Mouse (Mus musculus) limb, embryonic 14.5 days (tissue): ENCODE data around the gene Rbm43. TPM values are rescaled to one million over a fixed set of nuclear protein-coding genes. Genes with fewer than 3 reads are reported as not detected.
"Not testable (repeated sequence)": the region's sequence is repeated elsewhere in the genome, so short reads cannot be mapped to it uniquely, and the experiment has no call there.

Experiments
- ATAC-seq: fragments of 200-750 bp; cut with Nextera tagmentation; 2 replicates; pipeline ENCODE4 v1.8.0; 2017; ENCODE audit warnings: low read depth, moderate number of reproducible peaks, moderate TSS enrichment; ENCODE audit not compliant: low FRiP score
- DNase-seq: peaks from one replicate; pipeline ENCODE4 v3.0.0-alpha.2; 2015; ENCODE audit warnings: low spot score
- H3K27ac ChIP-seq: fragments of 300-500 bp; sonication (generic); replicated peaks from 2 replicates; pipeline ENCODE4 v1.5.1; 2014; ENCODE audit warnings: low read depth, mild to moderate bottlenecking, low read length, moderate library complexity, mixed read lengths
- H3K27me3 ChIP-seq: fragments of 300-500 bp; sonication (generic); 2 replicates; pipeline ENCODE4 v1.6.1; 2014; ENCODE audit warnings: low read length, mixed read lengths; ENCODE audit not compliant: control insufficient read depth, insufficient read depth
- H3K36me3 ChIP-seq: fragments of 300-500 bp; sonication (generic); 2 replicates; pipeline ENCODE4 v1.6.1; 2014; ENCODE audit warnings: mild to moderate bottlenecking, low read length, moderate library complexity, mixed read lengths; ENCODE audit not compliant: control insufficient read depth, insufficient read depth
- H3K4me1 ChIP-seq: fragments of 300-500 bp; sonication (generic); 2 replicates; pipeline ENCODE4 v1.6.1; 2014; ENCODE audit warnings: antibody characterized with exemption, low read length, mixed read lengths; ENCODE audit not compliant: control insufficient read depth, insufficient read depth
- H3K4me2 ChIP-seq: fragments of 300-500 bp; sonication (generic); replicated peaks from 2 replicates; pipeline ENCODE4 v1.6.1; 2014; ENCODE audit warnings: low read depth, mild to moderate bottlenecking, low read length, moderate library complexity; ENCODE audit not compliant: severe bottlenecking
- H3K4me3 ChIP-seq: fragments of 300-500 bp; sonication (generic); replicated peaks from 2 replicates; pipeline ENCODE4 v1.5.1; 2014; ENCODE audit warnings: low read length
- H3K9ac ChIP-seq: fragments of 300-500 bp; sonication (generic); 2 replicates; pipeline ENCODE4 v1.6.1; 2014; ENCODE audit warnings: mild to moderate bottlenecking, low read depth, low read length, moderate library complexity; ENCODE audit not compliant: severe bottlenecking
- H3K9me3 ChIP-seq: fragments of 300-500 bp; sonication (generic); 2 replicates; pipeline ENCODE4 v1.6.1; 2016; ENCODE audit warnings: low read length; ENCODE audit not compliant: control insufficient read depth
- POLR2A ChIP-seq: fragments of 200-500 bp; IDR thresholded peaks from 2 replicates; pipeline ENCODE4 v1.8.0; 2012; ENCODE audit warnings: inconsistent platforms, mild to moderate bottlenecking, moderate library complexity, borderline replicate concordance; ENCODE audit not compliant: insufficient read depth, insufficient read length; ENCODE audit errors: extremely low read depth
- WGBS: fragments of 180-500 bp; shearing (Covaris S2); extraction: QIAGEN DNeasy Blood & Tissue Kit; methylation state at CpG from one replicate; pipeline ENCODE4 v1.1.7; 2014; 5-methylcytosine and 5-hydroxymethylcytosine counted together
- polyA plus RNA-seq, 2 experiments: library from polyadenylated mRNA; depleted of rRNA in 1 of 2; stranded (reverse) in 1 of 2; unstranded in 1 of 2; fragments of >200 nt; fragmentation: Nextera tagmentation in 1 of 2; extraction: Ambion mirVana in 1 of 2; gene quantifications; 2 replicates each; pipeline versions ENCODE4 v1.2.1 to v1.2.3; 2012 to 2014

Gene Rbm43
- polyA plus RNA-seq, 2 experiments = 10.8 to 18.5 TPM

GRCm38 (mm10) chr2:51892411-51892901 is 42.5 kb downstream of the Rbm43 start:
- DNase-seq (no peak), ATAC-seq (no peak)
- H3K27ac ChIP-seq = no peak overlapping the region
- TF ChIP-seq POLR2A = no peak
- H3K4me1 ChIP-seq = no peaks in the 10 kb centered on the region
- no peak overlapping the region for H3K4me3 ChIP-seq
- H3K4me2 ChIP-seq = no peak overlapping the region
- H3K9me3 ChIP-seq = no peaks in the 10 kb centered on the region
- H3K27me3 ChIP-seq = no peaks in the 10 kb centered on the region
- H3K9ac ChIP-seq = no peak overlapping the region
- H3K36me3 ChIP-seq = no peaks in the 10 kb centered on the region
- 70% methylated on average over 12 of the region's 12 CpGs for WGBS

- no peak for TF ChIP-seq POLR2A
- 77% methylated on average over 4 of the region's 4 CpGs for WGBS
- Histone ChIP-seq H3K36me3 (no peaks in the 10 kb centered on the region), H3K9ac (no peak overlapping the region), H3K27ac (no peak overlapping the region), H3K4me2 (no peak overlapping the region), H3K27me3 (no peaks in the 10 kb centered on the region), H3K4me1 (no peaks in the 10 kb centered on the region), H3K4me3 (no peak overlapping the region), H3K9me3 (no peaks in the 10 kb centered on the region)
- ATAC-seq (no peak), DNase-seq (no peak)
Observed at GRCm38 (mm10) chr2:51890961-51891360, 44.0 kb downstream of the Rbm43 start.

GRCm38 (mm10) chr2:51890139-51890538 is 44.8 kb downstream of the Rbm43 start:
- not testable (repeated sequence) for H3K9me3 ChIP-seq, DNase-seq, H3K27me3 ChIP-seq, H3K4me2 ChIP-seq, H3K4me3 ChIP-seq, H3K4me1 ChIP-seq, H3K27ac ChIP-seq, H3K36me3 ChIP-seq, ATAC-seq, H3K9ac ChIP-seq
- 98% methylated on average over 10 of the region's 26 CpGs for WGBS

GRCm38 (mm10) chr2:51880143-51880542 is 54.8 kb downstream of the Rbm43 start:
- DNase-seq = no peak
- Histone ChIP-seq H3K27ac (no peak overlapping the region), H3K9ac (no peak overlapping the region), H3K27me3 (no peaks in the 10 kb centered on the region), H3K36me3 (no peaks in the 10 kb centered on the region), H3K9me3 (no peaks in the 10 kb centered on the region), H3K4me2 (no peak overlapping the region), H3K4me1 (no peaks in the 10 kb centered on the region), H3K4me3 (no peak overlapping the region)
- no peak for TF ChIP-seq POLR2A
- ATAC-seq = no peak
- 67% methylated on average over 1 of the region's 1 CpGs for WGBS

Other genes with a start within 250 kb of the Rbm43 start
- 4.3 and 7.9 TPM in 2 replicates for gene Nmi, start 38.3 kb upstream of the Rbm43 start, polyA plus RNA-seq (2012; rRNA removed)
- 11.3 and 13.4 TPM in 2 replicates for gene Nmi, start 38.3 kb upstream of the Rbm43 start, polyA plus RNA-seq (2014; fragmentation: Nextera tagmentation; extraction: Ambion mirVana)
- 18.8 and 20.8 TPM in 2 replicates for gene Tnfaip6, start 102.8 kb upstream of the Rbm43 start, polyA plus RNA-seq (2012; rRNA removed)
- gene Tnfaip6, start 102.8 kb upstream of the Rbm43 start, polyA plus RNA-seq (2014; fragmentation: Nextera tagmentation; extraction: Ambion mirVana) = 29.3 and 34.7 TPM in 2 replicates
- gene Rif1, start 137.7 kb upstream of the Rbm43 start, polyA plus RNA-seq (2012; rRNA removed) = 21.3 and 25.6 TPM in 2 replicates
- 45.2 and 51.1 TPM in 2 replicates for gene Rif1, start 137.7 kb upstream of the Rbm43 start, polyA plus RNA-seq (2014; fragmentation: Nextera tagmentation; extraction: Ambion mirVana)